In genomic region chr17:26506997-26507871, GRCm38 (mm10) we compare ENCODE assay signal across 8 mouse cellular contexts. TPM values are rescaled to one million over a fixed set of nuclear protein-coding genes. Genes with fewer than 3 reads are reported as not detected.
DNase-seq lines count a peak whose midpoint lies in the region; ATAC-seq and TF ChIP-seq lines count a peak whose summit lies in the region.

No protein-coding gene starts in this region.

- peak overlapping the region; percentile 77 for H3K4me3 ChIP-seq in layer of hippocampus, adult 2 months
- peak overlapping the region; percentile 64 for H3K4me3 ChIP-seq in hindbrain, embryonic 16.5 days (ENCODE audit: low read length)
- H3K4me3 ChIP-seq in limb, embryonic 15.5 days: peak overlapping the region; percentile 76
- H3K4me3 ChIP-seq in midbrain, embryonic 16.5 days (ENCODE audit: low read depth, low read length): peak overlapping the region; percentile 80
- H3K4me3 ChIP-seq in thymus, adult 2 months (ENCODE audit: control insufficient read depth, insufficient read depth, low read length): peak overlapping the region; percentile 62

- ATAC-seq in frontal cortex, adult (ENCODE audit: low TSS enrichment): 0 out of 2 replicates have a peak, but pooled peaks have one; percentile 8
- 0 out of 2 replicates have a peak, but pooled peaks have one; percentile 1 for ATAC-seq in hindbrain, embryonic 16.5 days
- no peak for ATAC-seq in limb, embryonic 15.5 days (ENCODE audit: insufficient number of reproducible peaks, low FRiP score, low TSS enrichment, low read depth)
- no peak for ATAC-seq in midbrain, embryonic 16.5 days

- H3K4me1 ChIP-seq in hindbrain, embryonic 16.5 days (ENCODE audit: control insufficient read depth, insufficient read depth, low read depth, low read length): peaks cover 50% of the 10 kb centered on the region
- H3K4me1 ChIP-seq in limb, embryonic 15.5 days: peaks cover 59% of the 10 kb centered on the region
- H3K4me1 ChIP-seq in midbrain, embryonic 16.5 days (ENCODE audit: control insufficient read depth, insufficient read depth, low read length): peaks cover 42% of the 10 kb centered on the region
- peaks cover 41% of the 10 kb centered on the region for H3K4me1 ChIP-seq in thymus, adult 2 months (replicated peaks; ENCODE audit: control insufficient read depth, insufficient read depth, low read length)

- H3K4me2 ChIP-seq in hindbrain, embryonic 16.5 days (ENCODE audit: low read length): peak overlapping the region; percentile 87
- H3K4me2 ChIP-seq in limb, embryonic 15.5 days: peak overlapping the region; percentile 72
- peak overlapping the region; percentile 93 for H3K4me2 ChIP-seq in midbrain, embryonic 16.5 days (ENCODE audit: low read length)

- no peaks in the 10 kb centered on the region for H3K9me3 ChIP-seq in hindbrain, embryonic 16.5 days (ENCODE audit: control insufficient read depth, low read length)
- no peaks in the 10 kb centered on the region for H3K9me3 ChIP-seq in limb, embryonic 15.5 days
- no peaks in the 10 kb centered on the region for H3K9me3 ChIP-seq in midbrain, embryonic 16.5 days (replicated peaks; ENCODE audit: control insufficient read depth, low read length, poor library complexity, severe bottlenecking)

- 10% methylated on average over 24 of the region's 24 CpGs for WGBS in hindbrain, embryonic 16.5 days
- 19% methylated on average over 24 of the region's 24 CpGs for WGBS in limb, embryonic 15.5 days
- 14% methylated on average over 24 of the region's 24 CpGs for WGBS in midbrain, embryonic 16.5 days
- 27% methylated on average over 24 of the region's 24 CpGs for WGBS in thymus, adult 2 months

- no peak for TF ChIP-seq CTCF in layer of hippocampus, adult 2 months (conservative IDR thresholded peaks at IDR 0.05)
- no peak for TF ChIP-seq CTCF in thymus, adult 2 months (IDR thresholded peaks at IDR 0.05; ENCODE audit: borderline replicate concordance, control insufficient read depth, extremely low read depth, insufficient read depth, low read length, poor library complexity)

- no peak for DNase-seq in layer of hippocampus, adult 2 months (ENCODE audit: low spot score in 2 of 2)
- DNase-seq in layer of hippocampus, adult 9-10 months (ENCODE audit: low spot score): no peak
- DNase-seq in cerebellum, adult 8-10 months: peak; percentile 76
- DNase-seq in thymus, adult 2 months: peak; percentile 69

- H3K27ac ChIP-seq in layer of hippocampus, adult 2 months: peak overlapping the region; percentile 98
- H3K27ac ChIP-seq in hindbrain, embryonic 16.5 days (ENCODE audit: low read depth, low read length): peak overlapping the region; percentile 95
- H3K27ac ChIP-seq in limb, embryonic 15.5 days: peak overlapping the region; percentile 94
- peak overlapping the region; percentile 98 for H3K27ac ChIP-seq in midbrain, embryonic 16.5 days (ENCODE audit: low read length)
- H3K27ac ChIP-seq in thymus, adult 2 months (ENCODE audit: control insufficient read depth, insufficient read depth, low read length): peak overlapping the region; percentile 75

- TF ChIP-seq POLR2A in thymus, adult 2 months (IDR thresholded peaks at IDR 0.05; ENCODE audit: control insufficient read depth, extremely low read depth, insufficient read depth, low read length, poor library complexity): 0 out of 2 replicates have a peak, but pooled peaks have one; percentile 17

- peaks cover 3% of the 10 kb centered on the region; the same call in 1 of the 2 replicates for H3K36me3 ChIP-seq in hindbrain, embryonic 16.5 days (ENCODE audit: control insufficient read depth, insufficient read depth, low read length)
- H3K36me3 ChIP-seq in limb, embryonic 15.5 days: peaks cover 7% of the 10 kb centered on the region
- H3K36me3 ChIP-seq in midbrain, embryonic 16.5 days (ENCODE audit: control insufficient read depth, insufficient read depth, low read length): no peaks in the 10 kb centered on the region
- H3K36me3 ChIP-seq in thymus, adult 2 months (ENCODE audit: control insufficient read depth, insufficient read depth, low read length): no peaks in the 10 kb centered on the region

- no peaks in the 10 kb centered on the region for H3K27me3 ChIP-seq in hindbrain, embryonic 16.5 days (replicated peaks; ENCODE audit: control insufficient read depth, insufficient read depth, low read length)
- no peaks in the 10 kb centered on the region for H3K27me3 ChIP-seq in limb, embryonic 15.5 days
- H3K27me3 ChIP-seq in midbrain, embryonic 16.5 days (ENCODE audit: control insufficient read depth, insufficient read depth, low read depth, low read length): no peaks in the 10 kb centered on the region
- H3K27me3 ChIP-seq in thymus, adult 2 months (ENCODE audit: control insufficient read depth, insufficient read depth, low read length): no peaks in the 10 kb centered on the region

- H3K9ac ChIP-seq in hindbrain, embryonic 16.5 days (ENCODE audit: low read depth, low read length): peak overlapping the region; percentile 71
- H3K9ac ChIP-seq in limb, embryonic 15.5 days: peak overlapping the region; percentile 74
- H3K9ac ChIP-seq in midbrain, embryonic 16.5 days (ENCODE audit: low read depth, low read length): peak overlapping the region; percentile 96

RNA-seq across cellular contexts. Expression of gene Ergic1, which starts 54.1 kb away (rescaled TPM):
- 100 to 1,000 TPM; 121 to 124 TPM for total RNA-seq in layer of hippocampus, adult 2 months (2021)
- polyA plus RNA-seq in hindbrain, embryonic 16.5 days (2015; fragmentation: Nextera tagmentation; extraction: Ambion mirVana): 97.0 and 106 TPM in 2 replicates
- polyA plus RNA-seq in limb, embryonic 15.5 days (2015; fragmentation: Nextera tagmentation; extraction: Ambion mirVana): 122 and 130 TPM in 2 replicates
- polyA plus RNA-seq in midbrain, embryonic 16.5 days (2015; fragmentation: Nextera tagmentation; extraction: Ambion mirVana): 102 and 103 TPM in 2 replicates
- polyA plus RNA-seq in thymus, adult 2 months (2012; rRNA removed): 80.2 and 86.3 TPM in 2 replicates

RNA-seq across cellular contexts. Expression of gene Dusp1, which starts 54.7 kb away (rescaled TPM):
- 10 to 100 TPM; 14.9 to 20.9 TPM for total RNA-seq in layer of hippocampus, adult 2 months (2021)
- polyA plus RNA-seq in hindbrain, embryonic 16.5 days (2015; fragmentation: Nextera tagmentation; extraction: Ambion mirVana): 27.1 and 29.0 TPM in 2 replicates
- polyA plus RNA-seq in limb, embryonic 15.5 days (2015; fragmentation: Nextera tagmentation; extraction: Ambion mirVana): 27.3 and 32.5 TPM in 2 replicates
- 33.4 and 35.1 TPM in 2 replicates for polyA plus RNA-seq in midbrain, embryonic 16.5 days (2015; fragmentation: Nextera tagmentation; extraction: Ambion mirVana)
- polyA plus RNA-seq in thymus, adult 2 months (2012; rRNA removed): 53.8 and 59.3 TPM in 2 replicates

Comparison
In these comparisons a context has a peak if more than half of its experiments do, and no peak if none do; other contexts are left out.
1. DNase-seq: peak in cerebellum, adult 8-10 months (single experiment) and thymus, adult 2 months (single experiment); none in layer of hippocampus, adult 2 months (0 of 2) and layer of hippocampus, adult 9-10 months (single experiment).
2. ATAC-seq: peak in frontal cortex, adult (single experiment) and hindbrain, embryonic 16.5 days (single experiment); none in limb, embryonic 15.5 days (single experiment) and midbrain, embryonic 16.5 days (single experiment).
3. Peak in every context shown above with its lines, with median percentiles within 50 percentile points of each other: H3K27ac ChIP-seq, H3K4me3 ChIP-seq, H3K4me2 ChIP-seq and H3K9ac ChIP-seq.